Mouse (Mus musculus): Measurements from ENCODE around the gene Lifr. TPM values are rescaled to one million over a fixed set of nuclear protein-coding genes. Genes with fewer than 3 reads are reported as not detected.

The Lifr gene
- polyA plus RNA-seq, 1 experiment from 2014 or later = 24.9 TPM

GRCm38 (mm10) chr15:7130691-7131225 is 40.3 kb downstream of the Lifr start:
- Histone ChIP-seq H3K4me2 (peak overlapping the region; percentile 78), H3K27me3 (replicated peaks) (peaks cover 66% of the 10 kb centered on the region), H3K36me3 (no peaks in the 10 kb centered on the region), H3K4me1 (peaks cover 28% of the 10 kb centered on the region), H3K4me3 (peak overlapping the region; percentile 63), H3K27ac (no peak overlapping the region), H3K9ac (no peak overlapping the region), H3K9me3 (replicated peaks) (no peaks in the 10 kb centered on the region)
- no peak for ATAC-seq
- 27% methylated on average over 7 of the region's 7 CpGs for WGBS (ENCODE audit: insufficient replicate concordance)

GRCm38 (mm10) chr15:7132741-7133140 is 42.3 kb downstream of the Lifr start:
- no peaks in the 10 kb centered on the region for H3K36me3 ChIP-seq
- no peak overlapping the region for H3K4me2 ChIP-seq
- WGBS (ENCODE audit: insufficient replicate concordance) = 31% methylated on average over 13 of the region's 13 CpGs
- H3K4me3 ChIP-seq = no peak overlapping the region
- peaks cover 54% of the 10 kb centered on the region for H3K27me3 ChIP-seq (replicated peaks)
- no peak overlapping the region for H3K27ac ChIP-seq
- peak; percentile 26; the same call in 1 of the 2 replicates for ATAC-seq
- H3K4me1 ChIP-seq = peaks cover 37% of the 10 kb centered on the region
- no peak overlapping the region for H3K9ac ChIP-seq
- H3K9me3 ChIP-seq (replicated peaks) = no peaks in the 10 kb centered on the region

GRCm38 (mm10) chr15:7134454-7135052 is 44.1 kb downstream of the Lifr start:
- peaks cover 33% of the 10 kb centered on the region for H3K4me1 ChIP-seq
- ATAC-seq = no peak
- no peak overlapping the region for H3K4me2 ChIP-seq
- no peak overlapping the region for H3K27ac ChIP-seq
- no peak overlapping the region for H3K4me3 ChIP-seq
- WGBS (ENCODE audit: insufficient replicate concordance) = 44% methylated on average over 11 of the region's 11 CpGs
- H3K27me3 ChIP-seq (replicated peaks) = peaks cover 45% of the 10 kb centered on the region
- H3K36me3 ChIP-seq = no peaks in the 10 kb centered on the region
- H3K9ac ChIP-seq = no peak overlapping the region
- H3K9me3 ChIP-seq (replicated peaks) = no peaks in the 10 kb centered on the region

- Histone ChIP-seq H3K9me3 (replicated peaks) (no peaks in the 10 kb centered on the region), H3K36me3 (no peaks in the 10 kb centered on the region), H3K4me1 (peaks cover 29% of the 10 kb centered on the region; the same call in 1 of the 2 replicates), H3K4me2 (no peak overlapping the region), H3K27me3 (replicated peaks) (peaks cover 30% of the 10 kb centered on the region), H3K27ac (no peak overlapping the region), H3K9ac (no peak overlapping the region), H3K4me3 (no peak overlapping the region)
- 57% methylated on average over 6 of the region's 6 CpGs for WGBS (ENCODE audit: insufficient replicate concordance)
- no peak for ATAC-seq
Measured at GRCm38 (mm10) chr15:7135982-7136562, 45.7 kb downstream of the Lifr start.

GRCm38 (mm10) chr15:7136912-7137311 is 46.5 kb downstream of the Lifr start:
- H3K27ac ChIP-seq = no peak overlapping the region
- H3K9ac ChIP-seq = no peak overlapping the region
- H3K4me1 ChIP-seq = peaks cover 24% of the 10 kb centered on the region; the same call in 1 of the 2 replicates
- ATAC-seq = peak; percentile 22; the same call in 1 of the 2 replicates
- no peak overlapping the region for H3K4me2 ChIP-seq
- WGBS (ENCODE audit: insufficient replicate concordance) = 33% methylated on average over 10 of the region's 10 CpGs
- H3K4me3 ChIP-seq = no peak overlapping the region
- peaks cover 25% of the 10 kb centered on the region for H3K27me3 ChIP-seq (replicated peaks)
- H3K36me3 ChIP-seq = no peaks in the 10 kb centered on the region
- no peaks in the 10 kb centered on the region for H3K9me3 ChIP-seq (replicated peaks)

GRCm38 (mm10) chr15:7137607-7138006 is 47.2 kb downstream of the Lifr start:
- Histone ChIP-seq H3K27ac (no peak overlapping the region), H3K4me2 (no peak overlapping the region), H3K27me3 (replicated peaks) (peaks cover 25% of the 10 kb centered on the region), H3K9me3 (replicated peaks) (no peaks in the 10 kb centered on the region), H3K4me3 (no peak overlapping the region), H3K9ac (no peak overlapping the region), H3K4me1 (peaks cover 24% of the 10 kb centered on the region; the same call in 1 of the 2 replicates), H3K36me3 (no peaks in the 10 kb centered on the region)
- 69% methylated on average over 12 of the region's 12 CpGs for WGBS (ENCODE audit: insufficient replicate concordance)
- ATAC-seq = no peak; the same call in 1 of the 2 replicates

GRCm38 (mm10) chr15:7138471-7138870 is 48.1 kb downstream of the Lifr start:
- H3K4me1 ChIP-seq = peaks cover 24% of the 10 kb centered on the region; the same call in 1 of the 2 replicates
- 85% methylated on average over 14 of the region's 14 CpGs for WGBS (ENCODE audit: insufficient replicate concordance)
- no peaks in the 10 kb centered on the region for H3K36me3 ChIP-seq
- H3K27me3 ChIP-seq (replicated peaks) = peaks cover 24% of the 10 kb centered on the region; the same call in 1 of the 2 replicates
- no peak overlapping the region for H3K27ac ChIP-seq
- no peak for ATAC-seq
- no peaks in the 10 kb centered on the region for H3K9me3 ChIP-seq (replicated peaks)
- H3K9ac ChIP-seq = no peak overlapping the region
- no peak overlapping the region for H3K4me3 ChIP-seq
- H3K4me2 ChIP-seq = no peak overlapping the region

GRCm38 (mm10) chr15:7140322-7140721 is 49.9 kb downstream of the Lifr start:
- Histone ChIP-seq H3K9me3 (replicated peaks) (no peaks in the 10 kb centered on the region), H3K4me2 (no peak overlapping the region), H3K36me3 (no peaks in the 10 kb centered on the region), H3K27me3 (replicated peaks) (peaks cover 31% of the 10 kb centered on the region; the same call in 1 of the 2 replicates), H3K9ac (no peak overlapping the region), H3K27ac (no peak overlapping the region), H3K4me1 (peaks cover 25% of the 10 kb centered on the region), H3K4me3 (no peak overlapping the region)
- ATAC-seq = no peak
- 56% methylated on average over 7 of the region's 7 CpGs for WGBS (ENCODE audit: insufficient replicate concordance)

- no peak overlapping the region for H3K9ac ChIP-seq
- H3K4me2 ChIP-seq = no peak overlapping the region
- ATAC-seq = no peak
- WGBS (ENCODE audit: insufficient replicate concordance) = 70% methylated on average over 13 of the region's 13 CpGs
- H3K27ac ChIP-seq = no peak overlapping the region
- no peaks in the 10 kb centered on the region for H3K9me3 ChIP-seq (replicated peaks)
- H3K27me3 ChIP-seq (replicated peaks) = peaks cover 35% of the 10 kb centered on the region; the same call in 1 of the 2 replicates
- H3K4me3 ChIP-seq = no peak overlapping the region
- peaks cover 31% of the 10 kb centered on the region for H3K4me1 ChIP-seq
- no peaks in the 10 kb centered on the region for H3K36me3 ChIP-seq
Measured at GRCm38 (mm10) chr15:7141246-7141645, 50.8 kb downstream of the Lifr start.

- ATAC-seq = no peak
- WGBS (ENCODE audit: insufficient replicate concordance) = 45% methylated on average over 15 of the region's 15 CpGs
- H3K4me2 ChIP-seq = no peak overlapping the region
- no peak overlapping the region for H3K9ac ChIP-seq
- no peaks in the 10 kb centered on the region for H3K36me3 ChIP-seq
- H3K9me3 ChIP-seq (replicated peaks) = no peaks in the 10 kb centered on the region
- no peak overlapping the region for H3K4me3 ChIP-seq
- H3K27me3 ChIP-seq (replicated peaks) = peaks cover 26% of the 10 kb centered on the region; the same call in 1 of the 2 replicates
- H3K27ac ChIP-seq = no peak overlapping the region
- peaks cover 26% of the 10 kb centered on the region for H3K4me1 ChIP-seq
Measured at GRCm38 (mm10) chr15:7143689-7144170, 53.3 kb downstream of the Lifr start.

GRCm38 (mm10) chr15:7144542-7144941 is 54.1 kb downstream of the Lifr start:
- ATAC-seq = no peak

GRCm38 (mm10) chr15:7144942-7145341 is 54.5 kb downstream of the Lifr start:
- ATAC-seq = no peak
- Histone ChIP-seq H3K27ac (no peak overlapping the region), H3K4me2 (no peak overlapping the region), H3K4me3 (no peak overlapping the region), H3K36me3 (no peaks in the 10 kb centered on the region; the same call in 1 of the 2 replicates), H3K27me3 (replicated peaks) (peaks cover 26% of the 10 kb centered on the region; the same call in 1 of the 2 replicates), H3K9ac (no peak overlapping the region), H3K9me3 (replicated peaks) (no peaks in the 10 kb centered on the region), H3K4me1 (peaks cover 26% of the 10 kb centered on the region)
- WGBS (ENCODE audit: insufficient replicate concordance) = 70% methylated on average over 9 of the region's 9 CpGs

More at GRCm38 (mm10) chr15:7144542-7144941, 54.1 kb downstream of the Lifr start:
- H3K36me3 ChIP-seq = no peaks in the 10 kb centered on the region
- H3K4me2 ChIP-seq = no peak overlapping the region
- peaks cover 26% of the 10 kb centered on the region; the same call in 1 of the 2 replicates for H3K27me3 ChIP-seq (replicated peaks)
- WGBS (ENCODE audit: insufficient replicate concordance) = 63% methylated on average over 3 of the region's 3 CpGs
- H3K4me1 ChIP-seq = peaks cover 26% of the 10 kb centered on the region
- no peak overlapping the region for H3K4me3 ChIP-seq
- no peak overlapping the region for H3K9ac ChIP-seq
- no peaks in the 10 kb centered on the region for H3K9me3 ChIP-seq (replicated peaks)
- H3K27ac ChIP-seq = no peak overlapping the region
